ENCODE assay signal across 26 mouse cellular contexts in the genomic region with DNA sequence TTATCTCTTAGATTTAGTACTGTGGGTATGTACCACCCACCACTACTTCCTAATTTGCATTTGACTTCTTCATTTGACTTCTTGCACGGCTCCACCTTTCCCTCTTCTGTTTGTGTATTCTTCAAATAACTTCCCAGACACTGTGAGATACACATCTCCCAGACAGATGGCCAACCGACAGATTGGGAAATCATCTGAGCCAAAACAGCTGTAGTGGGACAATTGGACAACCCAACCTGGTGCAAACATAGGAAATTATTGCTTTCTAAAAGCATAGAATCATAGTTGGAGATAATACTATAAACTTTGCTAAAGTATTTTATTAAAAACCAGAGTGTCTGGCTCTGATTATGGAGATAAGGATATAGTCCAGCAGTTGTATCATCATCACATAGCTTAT. TPM values are rescaled to one million over a fixed set of nuclear protein-coding genes. Genes with fewer than 3 reads are reported as not detected.
DNase-seq lines count a peak whose midpoint lies in the region; ATAC-seq and TF ChIP-seq lines count a peak whose summit lies in the region.
"Had no signal": no experiment of that assay in that cellular context is flagged by ENCODE, and none has a peak within 500 bp of the region (broad histone marks: within the 10 kb centered on the region; RNA-seq: fewer than 3 reads in every experiment).

No protein-coding gene starts in this region.

- no peak overlapping the region for H3K27ac ChIP-seq in lung, embryonic 14.5 days (ENCODE audit: low read depth)
- H3K27ac ChIP-seq in forebrain, embryonic 12.5 days = no peak overlapping the region
- H3K27ac ChIP-seq: embryonic facial prominence, embryonic 12.5 days; embryonic facial prominence, embryonic 15.5 days; forebrain, embryonic 15.5 days; heart, embryonic 13.5 days; hindbrain, embryonic 14.5 days had no signal

- ATAC-seq in lung, embryonic 14.5 days (ENCODE audit: insufficient read depth) = no peak
- peak; percentile 48 for ATAC-seq in megakaryocyte progenitor cell, adult 5-6 weeks (replicated peaks; ENCODE audit: poor library complexity)
- ATAC-seq in forebrain, embryonic 12.5 days (ENCODE audit: low FRiP score) = no peak
- ATAC-seq: forebrain, embryonic 15.5 days had no signal

- no peak overlapping the region for H3K4me3 ChIP-seq in lung, embryonic 14.5 days (ENCODE audit: low read depth, low read length)
- H3K4me3 ChIP-seq in lung, adult 2 months (replicated peaks; ENCODE audit: extremely low read depth, low read depth, low read length) = no peak overlapping the region
- no peak overlapping the region for H3K4me3 ChIP-seq in forebrain, embryonic 12.5 days (replicated peaks)
- H3K4me3 ChIP-seq: embryonic facial prominence, embryonic 12.5 days; embryonic facial prominence, embryonic 15.5 days; forebrain, embryonic 15.5 days; heart, embryonic 13.5 days had no signal

- TF ChIP-seq CTCF in lung, embryonic 14.5 days (IDR thresholded peaks at IDR 0.05; ENCODE audit: low read depth) = no peak
- TF ChIP-seq CTCF in lung, adult 2 months (IDR thresholded peaks at IDR 0.05; ENCODE audit: insufficient read depth, low read length) = no peak

- no peak for TF ChIP-seq POLR2A in lung, adult 2 months (IDR thresholded peaks at IDR 0.05; ENCODE audit: borderline replicate concordance, extremely low read depth, low read depth, low read length)

- H3K4me1 ChIP-seq in lung, embryonic 14.5 days (ENCODE audit: insufficient read depth) = no peaks in the 10 kb centered on the region
- no peaks in the 10 kb centered on the region for H3K4me1 ChIP-seq in lung, adult 2 months (ENCODE audit: control insufficient read depth, insufficient read depth, low read length)
- no peaks in the 10 kb centered on the region for H3K4me1 ChIP-seq in forebrain, embryonic 12.5 days
- H3K4me1 ChIP-seq: embryonic facial prominence, embryonic 12.5 days; embryonic facial prominence, embryonic 15.5 days; forebrain, embryonic 15.5 days; heart, embryonic 13.5 days had no signal

- H3K9me3 ChIP-seq in lung, embryonic 14.5 days (ENCODE audit: low read depth, low read length) = no peaks in the 10 kb centered on the region
- no peaks in the 10 kb centered on the region for H3K9me3 ChIP-seq in forebrain, embryonic 12.5 days
- H3K9me3 ChIP-seq: embryonic facial prominence, embryonic 15.5 days; forebrain, embryonic 15.5 days; G1E; heart, embryonic 13.5 days had no signal

- no peaks in the 10 kb centered on the region for H3K36me3 ChIP-seq in lung, embryonic 14.5 days (ENCODE audit: insufficient read depth)
- H3K36me3 ChIP-seq in forebrain, embryonic 12.5 days (replicated peaks) = no peaks in the 10 kb centered on the region
- H3K36me3 ChIP-seq: embryonic facial prominence, embryonic 12.5 days; embryonic facial prominence, embryonic 15.5 days; forebrain, embryonic 15.5 days; G1E; heart, embryonic 13.5 days had no signal

- H3K4me2 ChIP-seq in lung, embryonic 14.5 days = no peak overlapping the region
- H3K4me2 ChIP-seq in forebrain, embryonic 12.5 days = no peak overlapping the region
- H3K4me2 ChIP-seq: embryonic facial prominence, embryonic 12.5 days; embryonic facial prominence, embryonic 15.5 days; forebrain, embryonic 15.5 days; heart, embryonic 13.5 days; hindbrain, embryonic 14.5 days had no signal

- no peak overlapping the region for H3K9ac ChIP-seq in lung, embryonic 14.5 days
- no peak overlapping the region for H3K9ac ChIP-seq in forebrain, embryonic 12.5 days
- H3K9ac ChIP-seq: embryonic facial prominence, embryonic 12.5 days; embryonic facial prominence, embryonic 15.5 days; forebrain, embryonic 15.5 days; heart, embryonic 13.5 days; hindbrain, embryonic 14.5 days had no signal

- peak; percentile 27 for DNase-seq in lung, embryonic 14.5 days
- no peak for DNase-seq in lung, postnatal 4 days
- DNase-seq in lung, postnatal 36 days = peak; percentile 48
- DNase-seq in lung, adult 2 months = no peak
- DNase-seq in testis, postnatal 10 days (ENCODE audit: low spot score) = no peak
- DNase-seq: adrenal gland, postnatal 10 days; adrenal gland, postnatal 36 days; B cell, adult 2 months; cerebellum, adult 18-20 months; cerebellum, adult 9-10 months; cerebellum, postnatal 14 days; gastrocnemius, postnatal 10 days; gastrocnemius, postnatal 36 days; heart, adult 18-20 months; heart, postnatal 14 days; heart, postnatal 4 days had no signal

- H3K27me3 ChIP-seq in lung, embryonic 14.5 days (ENCODE audit: insufficient read depth, low read length) = no peaks in the 10 kb centered on the region
- no peaks in the 10 kb centered on the region for H3K27me3 ChIP-seq in forebrain, embryonic 12.5 days
- H3K27me3 ChIP-seq: CH12.LX; embryonic facial prominence, embryonic 12.5 days; embryonic facial prominence, embryonic 15.5 days; forebrain, embryonic 15.5 days; heart, embryonic 13.5 days; Patski had no signal

- 21% methylated on average over 2 of the region's 2 CpGs for WGBS in lung, embryonic 14.5 days
- 17% methylated on average over 2 of the region's 2 CpGs for WGBS in lung, adult 2 months
- 87% methylated on average over 2 of the region's 2 CpGs for WGBS in forebrain, embryonic 12.5 days

RNA-seq across cellular contexts. Expression of a gene that starts 3.5 kb away (rescaled TPM):
- 50.0 and 53.2 TPM in 2 replicates for polyA plus RNA-seq in lung, embryonic 14.5 days (2014; fragmentation: Nextera tagmentation; extraction: Ambion mirVana)
- 33.7 and 43.4 TPM in 2 replicates for polyA plus RNA-seq in lung, adult 2 months (2012; rRNA removed)
- 3.4 and 3.9 TPM in 2 replicates for total RNA-seq in megakaryocyte progenitor cell, adult 5-6 weeks (2015)
- total RNA-seq in megakaryocyte progenitor cell, adult 5-6 weeks (2017) = 0.75 and 3.0 TPM in 2 replicates
- 27.8 and 37.4 TPM in 2 replicates for polyA plus RNA-seq in forebrain, embryonic 12.5 days (2016; fragmentation: Nextera tagmentation; extraction: Ambion mirVana)
- polyA plus RNA-seq: G1E had no signal

Comparison
In these comparisons a context has a peak if more than half of its experiments do, and no peak if none do; other contexts are left out.
1. DNase-seq: peak in lung, embryonic 14.5 days (single experiment) and lung, postnatal 36 days (single experiment); none in lung, postnatal 4 days (0 of 2), lung, adult 2 months (single experiment) and testis, postnatal 10 days (single experiment).